Mouse (Mus musculus) liver, embryonic 13.5 days (tissue): ENCODE data around the gene Ybx3. TPM values are rescaled to one million over a fixed set of nuclear protein-coding genes. Genes with fewer than 3 reads are reported as not detected.

Experiments used
- ATAC-seq: fragments of 200-750 bp; cut with Nextera tagmentation; 2 replicates; pipeline ENCODE4 v1.8.0; 2017; ENCODE audit warnings: low read depth, mild to moderate bottlenecking, moderate number of reproducible peaks, moderate library complexity
- DNase-seq: peaks from one replicate; pipeline ENCODE4 v3.0.0; 2022
- H3K27ac ChIP-seq: fragments of 300-500 bp; sonication (generic); 2 replicates; pipeline ENCODE4 v1.5.1; 2015; ENCODE audit warnings: moderate library complexity, mild to moderate bottlenecking, inconsistent platforms
- H3K27me3 ChIP-seq: fragments of 300-500 bp; sonication (generic); 2 replicates; pipeline ENCODE4 v1.6.1; 2015; ENCODE audit warnings: mild to moderate bottlenecking, inconsistent platforms
- H3K36me3 ChIP-seq: fragments of 300-500 bp; sonication (generic); 2 replicates; pipeline ENCODE4 v1.6.1; 2015; ENCODE audit warnings: mild to moderate bottlenecking, inconsistent platforms
- H3K4me1 ChIP-seq: fragments of 300-500 bp; sonication (generic); replicated peaks from 2 replicates; pipeline ENCODE4 v1.6.1; 2015; ENCODE audit warnings: inconsistent platforms
- H3K4me2 ChIP-seq: fragments of 300-500 bp; sonication (generic); 2 replicates; pipeline ENCODE4 v1.6.1; 2015; ENCODE audit warnings: inconsistent platforms, mild to moderate bottlenecking, moderate library complexity
- H3K4me3 ChIP-seq: fragments of 300-500 bp; sonication (generic); replicated peaks from 2 replicates; pipeline ENCODE4 v1.5.1; 2015; ENCODE audit warnings: mild to moderate bottlenecking, inconsistent platforms
- H3K9ac ChIP-seq: fragments of 300-500 bp; sonication (generic); 2 replicates; pipeline ENCODE4 v1.6.1; 2015; ENCODE audit warnings: mild to moderate bottlenecking, inconsistent platforms
- H3K9me3 ChIP-seq: fragments of 300-500 bp; sonication (generic); replicated peaks from 2 replicates; pipeline ENCODE4 v1.6.1; 2016; ENCODE audit warnings: inconsistent platforms
- WGBS: fragments of 180-500 bp; shearing (Covaris S2); methylation state at CpG from one replicate; pipeline ENCODE4 v1.1.7; 2015; ENCODE audit not compliant: insufficient replicate concordance; 5-methylcytosine and 5-hydroxymethylcytosine counted together
- polyA plus RNA-seq: library from polyadenylated mRNA; unstranded; fragments of >200 nt; fragmentation: Nextera tagmentation; extraction: Ambion mirVana; gene quantifications from 2 replicates; pipeline ENCODE4 v1.2.1, GENCODE M21; 2015

Gene Ybx3
- polyA plus RNA-seq, 1 experiment from 2014 or later, result 80.6 TPM

DNA sequence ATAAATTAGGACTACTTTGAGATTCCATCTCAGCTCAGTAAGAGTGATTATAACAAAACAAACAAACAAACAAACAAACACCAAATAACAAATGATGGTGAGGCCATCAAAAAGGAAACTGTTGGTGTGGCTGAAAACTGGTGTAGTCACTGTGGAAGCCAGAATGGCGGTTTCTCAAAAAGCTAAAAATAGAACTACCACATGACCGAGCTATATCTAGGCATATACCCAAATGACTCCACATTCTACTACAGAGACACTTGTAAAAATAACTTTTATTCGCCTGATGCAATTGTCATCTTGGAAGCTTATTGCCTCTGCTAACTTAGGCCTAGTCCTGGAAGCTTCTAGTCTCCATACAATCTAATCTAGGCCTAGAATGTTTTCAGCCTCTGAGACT lies 16.0 kb upstream of the Ybx3 start:
- Histone ChIP-seq H3K4me3 (no peak overlapping the region), H3K9ac (no peak overlapping the region), H3K36me3 (no peaks in the 10 kb centered on the region), H3K27me3 (peaks cover 5% of the 10 kb centered on the region; the same call in 1 of the 2 replicates), H3K4me2 (no peak overlapping the region), H3K9me3 (no peaks in the 10 kb centered on the region), H3K4me1 (no peaks in the 10 kb centered on the region), H3K27ac (no peak overlapping the region)
- ATAC-seq (no peak), DNase-seq (no peak)
- WGBS, result 41% methylated on average over 3 of the region's 3 CpGs

DNA sequence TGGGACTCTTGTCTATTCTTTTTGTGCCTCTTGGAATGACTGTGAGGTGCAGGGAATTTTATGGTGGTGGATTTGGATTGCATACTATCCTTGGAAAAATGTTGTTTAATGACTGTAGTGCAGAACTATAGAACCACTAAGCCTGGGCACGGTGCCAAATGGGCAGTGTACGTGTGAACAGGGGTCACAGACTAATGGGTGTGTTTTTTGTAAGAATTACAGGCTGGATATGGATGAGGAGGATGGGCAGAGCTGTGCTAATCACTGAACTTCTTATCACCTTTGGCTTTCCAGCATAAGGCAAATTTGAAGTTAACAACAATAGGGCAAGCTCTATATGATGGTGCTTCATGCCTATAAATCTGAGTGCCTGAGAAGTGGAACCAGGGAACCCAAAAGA lies 14.8 kb upstream of the Ybx3 start:
- H3K9ac ChIP-seq, result no peak overlapping the region
- H3K36me3 ChIP-seq, result no peaks in the 10 kb centered on the region
- H3K27ac ChIP-seq, result no peak overlapping the region
- H3K4me1 ChIP-seq, result no peaks in the 10 kb centered on the region
- no peak overlapping the region for H3K4me2 ChIP-seq
- no peaks in the 10 kb centered on the region for H3K9me3 ChIP-seq
- WGBS, result 59% methylated on average over 2 of the region's 2 CpGs
- ATAC-seq (no peak), DNase-seq (no peak)
- no peak overlapping the region for H3K4me3 ChIP-seq
- peaks cover 5% of the 10 kb centered on the region; the same call in 1 of the 2 replicates for H3K27me3 ChIP-seq

DNA sequence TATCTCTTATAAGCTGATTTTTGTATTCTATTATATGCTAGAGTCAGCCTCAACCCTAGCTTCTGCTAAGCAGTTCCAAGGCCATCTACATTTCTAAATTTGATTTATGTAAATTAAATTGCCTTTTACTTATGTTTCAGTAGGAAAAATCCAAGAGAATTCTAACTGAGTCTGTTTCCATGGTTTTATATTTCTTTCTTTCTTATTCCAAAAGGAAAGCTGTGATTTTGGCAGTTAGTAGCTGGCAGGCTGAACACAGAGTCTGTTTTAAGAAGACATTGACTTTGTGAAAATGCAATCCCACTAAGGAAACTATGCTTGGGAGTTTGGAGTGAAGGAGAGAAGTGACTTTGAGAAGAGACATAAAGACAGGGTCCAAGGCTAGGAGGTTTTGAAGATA lies 14.3 kb upstream of the Ybx3 start:
- Histone ChIP-seq H3K9ac (no peak overlapping the region), H3K27ac (no peak overlapping the region)
- DNase-seq, result no peak

DNA sequence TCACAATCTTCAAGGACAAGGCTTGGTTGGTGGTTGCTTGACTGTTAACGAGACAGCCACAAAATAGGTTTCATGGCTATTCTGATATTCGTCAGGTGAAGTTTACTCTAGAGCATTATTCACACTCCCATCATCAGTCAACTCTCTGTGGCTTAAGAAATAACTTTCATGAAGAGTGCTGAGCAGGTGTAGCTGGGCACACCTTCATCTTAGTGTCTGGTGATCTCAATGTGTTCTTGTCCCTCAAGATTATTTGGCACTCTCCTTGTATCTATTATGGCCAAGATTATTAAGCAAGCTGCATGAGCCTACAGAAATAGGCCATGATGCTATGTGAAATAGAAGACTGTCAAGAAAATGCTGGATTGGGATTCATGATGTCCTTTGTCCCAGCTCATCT lies 13.0 kb upstream of the Ybx3 start:
- H3K36me3 ChIP-seq, result no peaks in the 10 kb centered on the region
- no peak overlapping the region for H3K9ac ChIP-seq
- peaks cover 4% of the 10 kb centered on the region; the same call in 1 of the 2 replicates for H3K4me1 ChIP-seq
- DNase-seq (no peak), ATAC-seq (no peak)
- no peaks in the 10 kb centered on the region for H3K9me3 ChIP-seq
- no peak overlapping the region for H3K4me3 ChIP-seq
- H3K4me2 ChIP-seq, result no peak overlapping the region
- WGBS, result 60% methylated on average over 2 of the region's 2 CpGs
- peaks cover 5% of the 10 kb centered on the region; the same call in 1 of the 2 replicates for H3K27me3 ChIP-seq
- no peak overlapping the region for H3K27ac ChIP-seq

More for the DNA sequence above, 14.3 kb upstream of the Ybx3 start:
- H3K4me3 ChIP-seq, result no peak overlapping the region
- no peaks in the 10 kb centered on the region for H3K36me3 ChIP-seq
- ATAC-seq, result no peak
- H3K27me3 ChIP-seq, result peaks cover 5% of the 10 kb centered on the region; the same call in 1 of the 2 replicates
- no peaks in the 10 kb centered on the region for H3K9me3 ChIP-seq
- no peaks in the 10 kb centered on the region for H3K4me1 ChIP-seq
- no peak overlapping the region for H3K4me2 ChIP-seq

DNA sequence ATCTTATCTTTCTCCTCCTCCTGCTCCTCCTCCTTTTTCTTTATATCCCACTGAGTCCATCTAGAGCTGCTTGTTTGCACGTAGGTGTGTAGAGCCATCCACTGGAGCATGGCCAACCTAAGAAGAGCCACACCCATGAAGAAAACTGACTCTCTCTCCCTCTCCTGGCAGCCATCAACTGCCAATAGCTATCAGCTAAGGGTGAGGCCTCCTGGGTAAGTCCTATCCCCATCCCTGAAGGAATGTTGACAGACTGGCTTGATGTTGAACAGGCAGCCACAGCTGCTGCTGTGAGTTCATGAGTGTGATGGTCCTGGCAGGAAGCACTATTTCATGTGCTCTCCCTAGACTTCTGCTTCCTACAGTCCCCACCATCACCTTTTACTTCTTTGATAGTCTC lies 8.4 kb upstream of the Ybx3 start:
- 45% methylated on average over 1 of the region's 1 CpGs for whole genome bisulfite sequencing
- H3K4me1 ChIP-seq, result peaks cover 4% of the 10 kb centered on the region; the same call in 1 of the 2 replicates
- no peak overlapping the region for H3K9ac ChIP-seq
- no peak overlapping the region for H3K4me2 ChIP-seq
- DNase-seq, result no peak
- H3K4me3 ChIP-seq, result no peak overlapping the region
- no peaks in the 10 kb centered on the region for H3K36me3 ChIP-seq
- H3K9me3 ChIP-seq, result no peaks in the 10 kb centered on the region
- peak; percentile 29; the same call in 1 of the 2 replicates for ATAC-seq
- H3K27me3 ChIP-seq, result 0 out of 2 replicates have a peak, but pooled peaks cover 2% of the 10 kb centered on the region
- H3K27ac ChIP-seq, result no peak overlapping the region

DNA sequence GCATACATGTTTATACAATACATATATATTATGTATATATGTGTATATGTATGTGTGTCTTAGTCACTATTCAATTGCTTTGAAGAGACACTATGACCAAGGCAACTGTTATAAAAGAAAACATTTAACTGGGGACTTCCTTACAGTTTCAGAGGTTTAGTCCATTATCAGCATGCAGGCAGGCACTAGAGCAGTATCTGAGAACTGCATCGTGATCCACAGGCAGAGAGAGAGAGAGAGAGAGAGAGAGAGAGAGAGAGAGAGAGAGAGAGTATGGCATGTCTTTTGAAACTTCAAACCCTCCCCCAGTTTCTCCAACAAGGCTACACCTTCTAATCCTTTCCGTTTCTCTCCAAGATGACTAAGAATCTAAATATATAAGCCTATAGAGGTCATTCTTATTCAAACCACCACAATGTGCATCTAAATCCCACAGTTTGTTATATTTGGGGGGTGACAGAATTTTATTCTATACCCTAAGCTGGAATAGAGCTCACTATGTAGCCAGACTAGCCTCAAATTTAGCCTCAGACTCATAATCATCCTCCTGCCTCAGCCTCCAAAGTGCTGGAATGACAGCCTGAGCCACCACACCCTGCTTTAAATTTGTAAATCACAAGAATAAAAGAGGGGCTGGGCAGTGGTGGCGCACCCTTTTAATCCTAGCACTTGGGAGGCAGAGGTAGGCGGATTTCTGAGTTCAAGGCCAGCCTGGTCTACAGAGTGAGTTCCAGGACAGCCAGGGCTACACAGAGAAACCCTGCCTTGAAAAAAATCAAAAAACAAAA lies 5.8 kb upstream of the Ybx3 start:
- Histone ChIP-seq H3K4me2 (no peak overlapping the region), H3K4me3 (no peak overlapping the region), H3K9ac (no peak overlapping the region), H3K4me1 (peaks cover 11% of the 10 kb centered on the region), H3K36me3 (no peaks in the 10 kb centered on the region), H3K9me3 (no peaks in the 10 kb centered on the region), H3K27me3 (0 out of 2 replicates have a peak, but pooled peaks cover 2% of the 10 kb centered on the region), H3K27ac (no peak overlapping the region)
- ATAC-seq, result peak; percentile 75
- DNase-seq, result no peak
- WGBS, result 50% methylated on average over 4 of the region's 4 CpGs

DNA sequence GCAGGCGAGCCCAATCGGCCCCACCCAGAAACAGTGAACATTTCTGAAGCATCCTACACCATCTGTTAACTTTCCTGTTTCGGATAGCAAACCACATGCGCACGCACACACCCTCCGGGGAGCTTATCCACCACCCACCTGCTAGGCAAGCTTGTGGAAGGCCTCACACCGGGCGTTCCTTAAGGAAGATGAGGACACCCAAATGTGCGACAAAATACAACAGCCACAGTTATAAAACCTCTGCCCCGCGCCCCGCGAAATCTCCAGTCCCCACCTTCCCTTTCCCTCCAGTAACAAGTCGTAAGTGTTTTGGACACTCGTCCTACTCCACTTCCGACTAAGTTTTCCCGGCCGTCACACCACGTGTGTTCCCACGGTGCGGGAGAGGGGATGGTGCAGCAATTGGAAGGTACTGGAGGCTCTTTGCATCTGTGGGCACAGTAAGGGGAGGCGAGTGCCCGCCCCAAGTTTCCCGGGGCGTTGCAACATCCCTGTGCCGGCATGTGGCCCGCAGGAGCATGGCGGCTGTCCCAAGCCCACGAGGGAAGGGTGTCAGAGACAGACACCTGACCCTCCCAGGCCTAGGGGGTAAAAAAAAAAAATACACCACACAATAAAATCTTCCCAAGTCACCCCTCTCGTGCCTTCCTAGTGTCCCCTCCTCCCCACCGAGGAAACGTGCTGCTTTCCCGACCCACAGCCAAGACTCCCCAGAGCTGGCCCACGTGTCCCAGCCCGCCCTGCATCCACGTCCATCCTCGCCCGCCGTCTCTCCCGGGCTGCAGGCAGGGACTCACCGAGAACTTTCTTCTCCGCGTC lies 846 bp downstream of the Ybx3 start:
- peak overlapping the region; percentile 95 for H3K4me3 ChIP-seq
- H3K27ac ChIP-seq, result peak overlapping the region; percentile 98
- H3K27me3 ChIP-seq, result 0 out of 2 replicates have a peak, but pooled peaks cover under 1% of the 10 kb centered on the region
- DNase-seq, result peak; percentile 86
- no peaks in the 10 kb centered on the region for H3K9me3 ChIP-seq
- peak overlapping the region; percentile 96 for H3K9ac ChIP-seq
- ATAC-seq, result peak; percentile 89
- peaks cover 15% of the 10 kb centered on the region for H3K36me3 ChIP-seq
- peaks cover 58% of the 10 kb centered on the region for H3K4me1 ChIP-seq
- peak overlapping the region; percentile 86 for H3K4me2 ChIP-seq
- WGBS, result under 1% methylated on average over 43 of the region's 43 CpGs

DNA sequence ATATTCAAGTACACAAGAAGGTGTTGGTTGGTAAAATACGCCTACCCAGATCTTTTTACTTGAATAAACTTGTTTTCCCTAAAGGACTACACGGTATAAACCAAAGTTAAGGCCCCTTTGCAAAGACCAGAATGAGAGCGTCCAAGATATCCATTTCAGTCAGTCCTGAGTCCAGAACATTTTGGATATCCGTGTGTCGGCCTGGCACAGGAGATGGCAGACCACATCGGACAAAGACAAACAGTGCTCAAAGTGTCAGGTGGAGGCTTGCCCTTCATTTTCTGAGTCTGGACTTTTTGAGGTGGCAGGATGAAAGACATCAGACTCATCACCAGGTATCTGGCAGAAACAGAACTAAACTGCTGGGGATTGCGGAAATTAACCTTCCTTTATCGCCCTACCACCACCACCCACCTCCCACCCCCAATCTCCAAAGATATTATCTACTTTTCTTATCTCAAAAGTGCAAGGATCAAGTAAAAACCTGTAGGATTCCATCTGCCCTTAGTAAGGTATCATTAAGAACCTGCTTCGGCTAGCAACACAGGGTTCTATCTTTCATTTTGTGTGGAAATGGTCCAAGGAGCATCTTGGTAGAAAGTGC lies 1.8 kb downstream of the Ybx3 start:
- Histone ChIP-seq H3K36me3 (peaks cover 25% of the 10 kb centered on the region), H3K4me2 (peak overlapping the region; percentile 86), H3K9me3 (no peaks in the 10 kb centered on the region), H3K27me3 (no peaks in the 10 kb centered on the region), H3K4me1 (peaks cover 63% of the 10 kb centered on the region), H3K4me3 (peak overlapping the region; percentile 95), H3K9ac (peak overlapping the region; percentile 96), H3K27ac (peak overlapping the region; percentile 98)
- ATAC-seq (no peak), DNase-seq (no peak)
- WGBS, result 18% methylated on average over 9 of the region's 9 CpGs

DNA sequence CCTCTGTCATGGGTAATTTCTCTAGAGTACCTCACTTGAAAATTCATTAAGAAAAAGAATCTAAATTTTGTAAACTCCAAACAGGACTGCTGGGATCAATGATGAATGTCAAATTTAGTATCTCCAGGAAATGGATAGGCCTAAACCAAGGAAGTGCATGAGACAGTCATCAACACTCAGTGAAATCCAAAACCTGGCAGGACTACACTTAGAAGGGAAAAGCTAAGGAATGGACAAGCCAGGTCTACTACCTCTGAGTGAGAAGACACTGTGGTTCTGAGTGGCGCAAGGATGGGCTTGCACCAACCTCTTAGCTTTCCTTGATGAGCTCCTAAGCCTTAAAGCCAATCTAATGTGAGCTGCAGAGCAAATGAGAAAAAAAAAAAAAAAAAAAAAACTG lies 2.8 kb downstream of the Ybx3 start:
- WGBS, result 65% methylated on average over 1 of the region's 1 CpGs
- ATAC-seq, result no peak
- Histone ChIP-seq H3K27me3 (no peaks in the 10 kb centered on the region), H3K4me3 (peak overlapping the region; percentile 95), H3K36me3 (peaks cover 34% of the 10 kb centered on the region), H3K9me3 (no peaks in the 10 kb centered on the region), H3K4me2 (peak overlapping the region; percentile 86), H3K27ac (peak overlapping the region; percentile 98), H3K9ac (peak overlapping the region; percentile 96), H3K4me1 (peaks cover 63% of the 10 kb centered on the region)
- no peak for DNase-seq

DNA sequence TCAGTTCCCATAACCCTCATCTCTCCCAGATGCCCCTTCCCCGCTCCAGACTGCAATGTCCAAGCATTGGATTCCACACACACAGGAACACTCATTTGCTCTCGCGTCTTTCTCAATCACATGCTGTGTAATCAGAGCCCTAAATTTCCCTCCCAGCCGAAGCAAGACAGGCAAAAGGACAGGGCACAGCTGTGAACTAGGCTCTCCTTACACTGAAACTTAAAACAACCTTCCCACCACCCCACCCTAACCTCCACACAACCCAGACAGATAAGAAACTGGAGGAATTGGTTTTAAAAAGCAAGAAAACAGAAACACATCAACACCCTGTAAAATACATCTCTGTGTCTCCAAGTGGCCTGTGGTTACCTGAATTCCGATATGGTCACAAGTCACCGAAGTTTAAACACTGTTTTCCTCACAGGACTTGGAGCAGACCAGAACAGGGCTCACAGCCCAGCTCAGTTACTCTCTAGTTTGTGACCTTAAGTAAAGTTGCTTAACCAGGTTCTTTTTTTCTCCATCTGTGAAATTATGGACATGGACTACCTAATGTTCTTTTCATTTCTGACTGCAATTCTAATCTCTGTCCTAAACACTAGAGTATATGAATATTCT lies 4.5 kb downstream of the Ybx3 start:
- Histone ChIP-seq H3K27ac (peak overlapping the region; percentile 81), H3K9me3 (no peaks in the 10 kb centered on the region), H3K36me3 (peaks cover 50% of the 10 kb centered on the region), H3K4me1 (peaks cover 53% of the 10 kb centered on the region), H3K4me3 (peak overlapping the region; percentile 32), H3K4me2 (peak overlapping the region; percentile 59), H3K9ac (peak overlapping the region; percentile 61), H3K27me3 (no peaks in the 10 kb centered on the region)
- 50% methylated on average over 6 of the region's 6 CpGs for WGBS
- DNase-seq (no peak), ATAC-seq (no peak)

DNA sequence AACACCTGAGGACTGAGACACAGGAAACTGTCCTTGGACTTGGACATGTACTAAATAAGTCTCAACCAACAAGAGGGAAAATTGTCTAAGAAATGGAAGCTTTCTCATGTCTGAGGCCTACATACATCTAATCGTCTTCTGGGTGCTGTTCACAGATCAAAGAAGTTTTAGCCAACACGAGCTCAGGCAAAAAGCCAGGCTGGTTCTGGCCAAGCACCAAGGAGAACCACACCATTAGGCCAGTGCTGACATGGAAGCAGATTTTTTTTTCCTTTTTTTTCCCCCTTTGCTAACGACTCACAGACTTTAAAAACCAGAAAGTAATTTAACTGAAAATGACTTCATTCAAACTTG lies 5.3 kb downstream of the Ybx3 start:
- Histone ChIP-seq H3K36me3 (peaks cover 59% of the 10 kb centered on the region), H3K4me2 (no peak overlapping the region), H3K4me1 (peaks cover 49% of the 10 kb centered on the region), H3K9ac (peak overlapping the region; percentile 61; the same call in 1 of the 2 replicates), H3K27me3 (no peaks in the 10 kb centered on the region), H3K4me3 (no peak overlapping the region), H3K27ac (no peak overlapping the region), H3K9me3 (no peaks in the 10 kb centered on the region)
- 70% methylated on average over 3 of the region's 3 CpGs for WGBS
- DNase-seq, result no peak
- ATAC-seq, result no peak
